Mouse (Mus musculus) NIH3T3 (cell line): ENCODE measurements at regions not wholly inside any gene's neighbourhood (a gene's known extent, or its start where the extent isn't known, plus 50 kb on each side); places are given as distances from the start of the nearest gene placed in this dataset.

Experiments used
- DNase-seq: peaks from one replicate; pipeline ENCODE4 v3.0.0-alpha.2; 2012; ENCODE audit warnings: low read depth

DNA sequence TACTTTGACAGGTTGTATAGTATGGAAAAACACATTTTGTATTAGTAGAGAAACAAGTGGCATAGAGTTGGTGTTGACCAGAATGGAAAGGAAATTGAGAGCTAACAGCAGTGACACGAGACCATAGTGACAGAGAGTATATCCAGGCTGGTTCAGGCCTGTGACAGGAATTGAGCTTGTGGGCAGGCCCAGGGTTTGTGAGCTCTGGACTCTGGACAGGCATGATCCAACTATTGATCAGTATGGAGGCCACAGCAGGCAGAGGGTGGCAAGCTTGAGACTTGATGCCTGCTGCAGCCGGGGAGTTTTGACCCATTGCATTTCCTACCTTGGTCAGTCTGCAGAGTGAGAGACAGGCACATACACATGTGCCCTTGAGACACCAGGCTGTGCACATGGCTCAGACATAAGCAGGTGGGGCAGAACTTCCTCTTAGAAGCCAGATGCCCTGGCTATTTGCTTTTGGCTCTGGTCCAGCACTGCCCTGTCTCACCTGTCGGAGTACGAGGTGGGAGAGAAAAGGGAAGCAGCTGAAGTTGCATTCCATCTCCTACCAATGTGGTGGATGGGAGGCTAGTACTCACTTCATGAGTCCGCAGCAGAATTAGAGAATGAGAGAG lies 1006.2 kb upstream of the Cdh20 start:
- DNase-seq: no peak

- no peak for DNase-seq
Measured at GRCm38 (mm10) chr1:103762745-103763144, 1005.6 kb upstream of the Cdh20 start.

DNA sequence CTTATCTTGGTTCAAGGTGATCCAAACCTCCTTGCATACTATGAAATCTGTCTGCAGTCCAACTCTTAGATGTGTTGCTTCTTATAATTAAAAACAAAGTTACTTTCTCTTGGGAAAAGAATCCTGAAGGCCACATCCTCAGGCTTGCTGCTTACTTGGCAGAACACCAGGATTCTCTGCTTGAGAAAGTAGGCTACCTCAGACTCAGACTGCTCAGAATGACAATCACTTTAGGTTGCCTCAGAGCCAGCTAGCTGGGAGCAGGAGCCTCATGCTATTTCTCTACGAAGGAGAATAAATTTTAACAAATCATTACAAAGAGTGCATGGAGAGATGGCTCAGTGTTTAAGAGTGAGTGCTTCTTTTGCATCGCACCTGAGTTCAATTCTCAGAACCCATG lies 1001.0 kb upstream of the Cdh20 start:
- no peak for DNase-seq

- DNase-seq: peak; percentile 22
Measured at GRCm38 (mm10) chr1:103784692-103785091, 983.6 kb upstream of the Cdh20 start.

DNA sequence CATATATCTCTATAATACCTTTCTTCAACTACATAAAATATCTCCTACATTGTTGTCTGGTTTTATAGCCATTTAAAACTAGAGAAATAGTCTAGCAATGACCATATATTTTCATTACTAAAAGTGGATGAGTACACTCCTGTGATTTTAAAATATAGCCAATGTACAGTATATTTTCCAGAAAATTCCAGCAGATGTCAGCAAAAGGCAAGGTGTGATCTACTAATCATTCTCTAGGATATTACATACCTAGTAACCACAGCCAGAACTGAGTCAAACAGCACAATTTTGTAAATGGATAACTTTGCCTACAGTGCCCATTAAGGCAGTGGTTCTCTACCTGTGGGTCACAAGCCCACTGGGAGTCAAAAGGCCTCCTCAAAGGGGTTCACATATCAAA lies 972.0 kb upstream of the Cdh20 start:
- no peak for DNase-seq

DNA sequence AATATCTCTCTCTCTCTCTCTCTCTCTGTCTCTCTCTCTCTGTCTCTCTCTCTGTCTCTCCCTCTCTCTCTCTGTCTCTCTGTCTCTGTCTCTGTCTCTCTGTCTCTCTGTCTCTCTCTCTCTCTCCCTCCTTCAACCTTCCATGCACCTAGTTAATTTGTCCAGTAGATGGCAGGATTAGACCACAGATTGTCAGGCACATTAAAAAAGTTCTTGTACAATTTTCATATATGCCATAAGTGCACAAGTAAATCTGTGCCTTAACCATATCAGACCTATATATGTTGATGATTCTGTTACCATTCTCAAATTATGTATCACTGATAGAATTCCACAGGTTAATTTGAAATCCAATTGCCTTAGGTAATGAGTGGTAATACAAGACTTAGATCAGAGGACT lies 969.0 kb upstream of the Cdh20 start:
- peak; percentile 51 for DNase-seq

DNA sequence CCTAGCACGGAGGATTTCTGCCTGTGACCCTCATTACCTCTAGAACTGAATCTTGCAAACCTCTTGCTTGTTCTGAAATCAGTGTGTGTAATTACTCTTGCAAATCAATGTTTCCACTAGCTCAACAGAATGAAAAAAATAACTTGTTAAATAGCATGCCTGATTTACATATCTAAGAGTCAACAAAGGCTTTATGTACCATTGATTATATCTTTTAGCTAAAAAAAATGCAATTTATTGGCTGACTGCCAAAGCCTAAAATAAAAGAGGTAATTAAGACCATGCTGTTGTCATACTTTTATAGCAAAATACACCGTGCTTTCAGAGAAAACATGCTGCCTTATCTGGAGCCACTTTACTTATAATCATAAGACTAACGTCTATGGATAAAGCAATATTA lies 950.4 kb upstream of the Cdh20 start:
- DNase-seq: no peak
